Comparison of ENCODE assay signal across 8 mouse cellular contexts in the genomic region with DNA sequence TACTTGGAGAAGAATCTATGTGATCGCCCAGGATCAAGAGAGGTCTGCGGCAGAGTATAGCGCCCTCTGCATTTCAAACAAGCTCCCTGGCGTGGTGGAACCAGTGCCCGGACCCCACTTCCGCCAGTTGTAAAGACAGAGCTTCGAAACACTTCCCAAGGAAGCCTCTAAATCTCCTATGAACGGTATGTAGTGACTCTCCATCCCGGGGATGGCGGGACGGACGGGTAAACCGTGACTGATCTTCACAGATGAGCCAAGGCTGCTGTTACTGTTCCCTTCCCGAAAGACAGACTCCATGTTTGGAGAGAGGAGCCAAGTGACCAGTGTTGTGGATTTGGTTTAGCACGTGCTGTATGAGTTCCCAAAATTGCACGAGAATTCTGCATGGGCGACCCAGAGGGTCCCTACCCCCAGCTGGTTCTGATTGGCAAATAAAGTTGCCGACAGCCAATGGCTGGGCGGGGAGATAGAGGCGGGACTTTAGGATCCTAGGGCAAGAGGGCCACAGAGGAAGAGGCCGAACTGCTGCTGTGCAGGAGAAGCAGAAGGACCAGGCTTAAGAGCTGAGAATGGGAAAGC. TPM values are rescaled to one million over a fixed set of nuclear protein-coding genes. Genes with fewer than 3 reads are reported as not detected.
DNase-seq lines count a peak whose midpoint lies in the region; ATAC-seq and TF ChIP-seq lines count a peak whose summit lies in the region.

No protein-coding gene starts in this region.

- WGBS in kidney, adult 2 months = 9% methylated on average over 21 of the region's 21 CpGs
- 7% methylated on average over 21 of the region's 21 CpGs for WGBS in lung, embryonic 16.5 days

- no peaks in the 10 kb centered on the region for H3K36me3 ChIP-seq in kidney, adult 2 months (ENCODE audit: control insufficient read depth, insufficient read depth, low read length)
- no peaks in the 10 kb centered on the region for H3K36me3 ChIP-seq in lung, embryonic 16.5 days (ENCODE audit: control insufficient read depth, insufficient read depth, low read length)

- peak overlapping the region; percentile 37 for H3K4me3 ChIP-seq in kidney, adult 2 months (ENCODE audit: insufficient read depth, low read depth, low read length)
- H3K4me3 ChIP-seq in lung, embryonic 16.5 days (ENCODE audit: low read length) = peak overlapping the region; percentile 43

- no peak overlapping the region for H3K27ac ChIP-seq in kidney, adult 2 months (ENCODE audit: insufficient read depth, low read depth, low read length)
- H3K27ac ChIP-seq in lung, embryonic 16.5 days (ENCODE audit: low read length) = no peak overlapping the region

- no peak for TF ChIP-seq POLR2A in kidney, adult 2 months (IDR thresholded peaks at IDR 0.05; ENCODE audit: low read depth, low read length)

- peak overlapping the region; percentile 79 for H3K4me2 ChIP-seq in lung, embryonic 16.5 days (ENCODE audit: low read depth, low read length)

- peak; percentile 89 for ATAC-seq in lung, embryonic 16.5 days (ENCODE audit: low read depth)
- peak; percentile 28; the same call in 1 of the 2 replicates for ATAC-seq in neutrophil, adult 5-6 weeks (ENCODE audit: extremely low read depth, insufficient number of reproducible peaks, low FRiP score, poor library complexity, severe bottlenecking)
- no peak for ATAC-seq in erythroid progenitor cell, adult 5-6 weeks (replicated peaks; ENCODE audit: low FRiP score, poor library complexity, severe bottlenecking)

- H3K9ac ChIP-seq in lung, embryonic 16.5 days (ENCODE audit: low read length) = peak overlapping the region; percentile 49

- peak; percentile 43 for TF ChIP-seq CTCF in kidney, adult 2 months (conservative IDR thresholded peaks at IDR 0.05; ENCODE audit: insufficient read depth, insufficient read length, low read depth, low read length)

- peaks cover 5% of the 10 kb centered on the region for H3K9me3 ChIP-seq in lung, embryonic 16.5 days (ENCODE audit: control insufficient read depth, low read length)

- H3K27me3 ChIP-seq in kidney, adult 2 months (replicated peaks; ENCODE audit: control insufficient read depth, insufficient read depth, low read length) = no peaks in the 10 kb centered on the region
- H3K27me3 ChIP-seq in lung, embryonic 16.5 days (ENCODE audit: control insufficient read depth, insufficient read depth, low read depth, low read length) = no peaks in the 10 kb centered on the region

- H3K4me1 ChIP-seq in kidney, adult 2 months (ENCODE audit: control insufficient read depth, insufficient read depth, low read length) = no peaks in the 10 kb centered on the region
- H3K4me1 ChIP-seq in lung, embryonic 16.5 days (replicated peaks; ENCODE audit: control insufficient read depth, insufficient read depth, low read length) = peaks cover 5% of the 10 kb centered on the region

- DNase-seq in A20 (ENCODE audit: low read depth, low spot score) = peak; percentile 27
- DNase-seq in T-cell, adult 2 months (ENCODE audit: low spot score) = peak; percentile 47
- DNase-seq in embryo, embryonic 11.5 days (ENCODE audit: low read depth, low spot score) = peak; percentile 38
- peak; percentile 22 to 61 for DNase-seq in heart, adult 9 months (ENCODE audit: low spot score in 2 of 2)
- DNase-seq in kidney, adult 2 months = peak; percentile 46

RNA-seq across cellular contexts. Expression of gene Gpatch1, which starts 48.7 kb away (rescaled TPM):
- polyA plus RNA-seq in kidney, adult 2 months (2012; rRNA removed) = 4.2 and 5.3 TPM in 2 replicates
- 15.5 and 16.5 TPM in 2 replicates for polyA plus RNA-seq in lung, embryonic 16.5 days (2015; fragmentation: Nextera tagmentation; extraction: Ambion mirVana)
- total RNA-seq in neutrophil, adult 5-6 weeks (2017) = 14.1 and 14.9 TPM in 2 replicates
- 1.1 and 2.9 TPM in 2 replicates for total RNA-seq in erythroid progenitor cell, adult 5-6 weeks (2015; ENCODE audit: low replicate concordance)
- total RNA-seq in erythroid progenitor cell, adult 5-6 weeks (2017; ENCODE audit: low replicate concordance) = 2.4 and 3.0 TPM in 2 replicates

RNA-seq across cellular contexts. Expression of gene Lrp3, which starts 54.2 kb away (rescaled TPM):
- polyA plus RNA-seq in kidney, adult 2 months (2012; rRNA removed) = 19.7 and 22.6 TPM in 2 replicates
- 5.9 and 6.7 TPM in 2 replicates for polyA plus RNA-seq in lung, embryonic 16.5 days (2015; fragmentation: Nextera tagmentation; extraction: Ambion mirVana)
- total RNA-seq in neutrophil, adult 5-6 weeks (2017) = not detected in 2 replicates
- not detected in 2 replicates for total RNA-seq in erythroid progenitor cell, adult 5-6 weeks (2015; ENCODE audit: low replicate concordance)
- not detected in 2 replicates for total RNA-seq in erythroid progenitor cell, adult 5-6 weeks (2017; ENCODE audit: low replicate concordance)
